Mouse (Mus musculus) skeletal muscle tissue, adult 2 months (tissue): Measurements from ENCODE around the gene Cfap45.

ENCODE experiments used
- DNase-seq: peaks from one replicate; pipeline ENCODE4 v3.0.0-alpha.2; 2012; ENCODE audit warnings: low read depth, low spot score

Cfap45 gene

GRCm38 (mm10) chr1:172515396-172515795 lies 5.2 kb upstream of the Cfap45 start:
- DNase-seq, result no peak

DNA sequence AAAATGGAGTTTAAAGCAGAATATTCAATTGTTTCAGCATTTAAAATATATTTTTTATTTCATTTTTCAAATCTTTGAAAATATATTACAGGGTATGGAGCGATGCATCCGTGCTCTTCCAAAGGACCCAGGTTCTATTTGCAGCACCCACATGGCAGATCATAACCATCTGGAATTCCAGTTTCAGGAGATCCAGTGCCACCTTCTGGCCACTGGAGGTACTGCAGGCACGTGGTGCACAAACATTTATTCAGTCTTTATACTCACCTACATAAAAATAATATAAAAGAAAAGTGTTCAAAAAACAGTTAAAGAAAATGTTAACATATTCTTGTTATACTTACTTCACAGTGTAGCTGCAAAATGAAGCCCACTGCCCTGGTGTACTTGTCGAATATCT lies 2.6 kb upstream of the Cfap45 start:
- DNase-seq, result no peak

DNA sequence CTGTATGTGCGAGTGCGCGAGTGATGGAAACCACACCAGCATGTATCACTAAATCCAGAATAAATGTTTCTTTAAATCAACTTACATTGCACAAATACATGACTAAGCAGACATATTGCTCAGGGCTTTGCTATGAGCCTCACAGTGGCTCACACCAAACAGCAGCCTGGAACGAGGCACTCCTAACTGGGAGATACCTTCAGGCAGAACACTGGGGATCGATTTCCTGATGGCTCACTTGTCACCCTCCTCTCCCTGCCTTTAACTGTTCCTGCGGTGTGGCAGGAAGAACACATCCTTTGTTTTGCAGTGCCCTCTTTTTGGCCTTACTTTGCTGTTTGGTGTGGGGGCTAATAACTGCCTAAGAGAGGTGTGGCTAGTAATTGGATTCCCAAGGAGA lies 957 bp upstream of the Cfap45 start:
- no peak for DNase-seq

DNA sequence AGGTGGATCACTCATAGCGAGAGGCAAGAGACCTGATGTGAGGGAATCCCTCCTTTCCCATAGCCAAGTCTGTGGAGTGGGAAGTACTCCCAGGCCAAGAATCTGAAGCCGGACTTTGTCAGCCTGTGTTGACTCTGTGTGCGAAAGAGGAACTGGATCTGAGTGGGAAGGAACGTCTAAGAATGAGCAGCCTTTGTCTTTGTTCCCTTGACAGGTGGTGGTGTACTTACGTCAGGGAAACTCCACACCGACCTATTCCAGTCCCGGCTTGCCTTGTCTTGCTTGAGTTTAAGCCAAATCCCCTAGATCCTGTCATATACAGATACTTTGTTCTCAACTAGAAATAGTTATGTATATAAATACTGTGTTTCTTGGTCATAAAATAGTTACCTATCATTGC lies 1.9 kb downstream of the Cfap45 start:
- DNase-seq, result no peak

GRCm38 (mm10) chr1:172523699-172524101 lies 3.1 kb downstream of the Cfap45 start:
- no peak for DNase-seq

DNA sequence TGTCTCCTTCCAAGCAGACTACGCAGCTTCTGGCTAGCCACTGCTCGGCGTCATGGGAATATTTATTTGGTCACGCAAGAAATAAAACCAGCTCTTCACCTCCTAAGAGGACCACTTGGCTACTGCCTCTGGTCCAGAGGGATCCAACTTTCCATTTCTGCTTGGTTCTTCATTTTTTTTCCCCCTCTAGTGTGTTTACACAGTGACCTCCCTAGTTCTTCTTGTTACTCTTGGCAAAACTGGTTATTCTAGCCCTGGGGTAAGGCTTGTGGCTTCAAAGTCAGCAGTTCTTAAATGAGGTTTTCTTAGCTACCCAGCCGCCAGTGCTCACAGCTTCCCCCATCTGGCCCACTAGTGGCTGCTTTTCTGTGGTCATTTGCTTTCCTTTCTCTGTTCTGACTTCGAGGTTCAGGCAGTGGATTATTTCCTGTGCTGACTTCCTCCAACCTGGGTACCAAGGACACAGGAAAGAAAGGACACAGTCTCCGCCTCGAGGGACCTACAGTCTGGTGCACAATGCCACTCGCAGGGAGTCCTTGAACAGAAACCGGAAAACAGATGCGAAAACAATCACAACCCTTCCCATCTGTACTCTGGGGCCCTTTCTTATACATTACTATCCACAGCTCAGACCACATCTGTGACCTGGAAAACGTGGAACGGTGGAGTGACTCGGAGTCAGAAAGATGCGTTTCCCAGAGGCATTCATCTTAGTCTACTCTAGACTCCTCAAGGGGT lies 4.6 kb downstream of the Cfap45 start:
- peak; percentile 64 for DNase-seq

DNA sequence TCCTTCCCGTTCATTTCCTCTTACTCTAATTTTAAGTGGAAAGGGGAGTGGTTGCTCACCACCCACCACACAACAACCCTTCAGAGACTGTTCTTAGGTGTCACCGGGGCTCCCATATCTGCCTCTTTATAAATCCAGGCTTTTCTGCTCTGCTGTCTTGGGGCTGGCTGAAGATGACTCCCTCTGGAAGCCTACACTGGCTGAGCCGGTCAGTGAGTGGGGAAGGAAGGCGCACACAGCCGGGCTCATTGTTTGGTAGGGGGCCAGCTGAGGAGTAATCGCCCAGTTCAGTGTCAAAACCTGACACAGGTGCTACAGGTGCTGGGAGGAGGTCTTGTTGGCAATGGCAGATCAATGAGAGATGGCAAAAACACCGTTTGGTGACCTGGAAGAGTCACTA lies 5.4 kb downstream of the Cfap45 start:
- no peak for DNase-seq

DNA sequence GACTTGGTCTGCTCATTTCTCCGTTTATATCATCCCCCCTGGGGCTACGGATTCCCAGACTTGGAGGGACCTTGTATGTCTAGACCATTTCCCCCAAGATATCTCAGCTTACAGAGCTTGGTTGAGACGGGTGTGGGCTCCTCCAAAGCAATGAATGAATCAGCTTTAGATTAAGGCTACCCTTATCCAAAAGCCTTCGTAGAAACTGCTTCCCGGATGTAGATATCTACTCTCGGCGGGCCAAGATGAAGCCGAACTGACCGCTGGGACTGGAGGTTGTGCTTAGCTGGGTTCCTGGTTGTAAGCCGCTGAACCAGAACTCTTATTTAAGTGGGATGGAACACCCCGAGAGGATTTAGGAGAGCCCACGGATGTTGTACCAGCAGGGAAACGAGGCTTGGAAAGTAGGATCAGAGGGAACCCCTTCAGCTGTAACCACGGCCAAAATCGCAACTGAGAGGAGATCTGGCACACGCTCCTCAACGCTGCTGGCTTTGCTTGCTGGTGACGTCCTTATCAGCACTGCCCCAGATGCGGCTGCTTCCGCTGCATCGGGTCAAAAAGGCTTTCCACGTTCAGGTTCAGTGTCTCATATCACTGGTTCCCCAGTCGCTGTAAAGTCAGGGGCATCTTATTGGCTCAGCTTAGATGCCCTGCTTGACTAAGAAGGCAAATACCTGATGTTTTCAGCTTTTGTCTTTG lies 5.9 kb downstream of the Cfap45 start:
- DNase-seq, result no peak

DNA sequence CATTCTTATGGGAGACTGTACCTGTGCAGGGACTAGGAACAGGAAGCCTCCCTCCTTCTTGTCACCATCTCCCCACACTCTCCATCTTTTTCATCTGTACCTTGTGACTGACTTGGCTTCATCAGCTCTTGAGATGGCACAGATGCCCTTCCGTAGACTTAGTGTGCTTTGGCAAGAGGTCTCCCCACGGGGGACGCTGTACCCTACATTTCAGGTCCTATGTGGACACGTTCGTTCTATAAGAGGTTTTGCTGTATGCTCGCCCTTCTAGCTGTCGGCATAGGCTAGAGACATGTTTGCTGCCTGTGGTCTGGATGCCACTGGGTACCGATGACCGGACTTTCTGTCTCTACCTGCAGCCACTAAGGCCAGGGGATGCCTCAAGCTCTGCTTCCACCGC lies 6.8 kb downstream of the Cfap45 start:
- no peak for DNase-seq

DNA sequence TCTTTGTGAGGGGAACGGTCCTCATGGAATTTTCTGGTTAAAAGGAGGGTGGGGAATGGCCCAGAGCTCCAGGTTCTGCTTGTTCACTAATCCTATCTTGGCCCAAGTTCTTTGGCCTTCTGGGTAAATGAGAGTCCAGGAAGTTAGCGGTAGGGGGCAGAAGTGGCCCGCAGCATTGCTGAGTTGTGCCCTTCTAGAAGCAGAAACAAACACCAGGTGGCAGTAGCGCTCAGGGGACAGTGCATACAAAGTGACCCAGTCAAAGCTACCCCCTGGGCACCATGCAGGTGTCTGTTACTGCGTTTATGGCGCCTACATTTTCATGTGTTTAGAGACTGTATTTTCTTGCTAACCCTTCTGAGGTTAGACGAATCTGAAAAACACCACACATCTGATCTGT lies 8.1 kb downstream of the Cfap45 start:
- peak; percentile 67 for DNase-seq

- DNase-seq, result no peak
Measured at GRCm38 (mm10) chr1:172530544-172531220, 10.1 kb downstream of the Cfap45 start.

- DNase-seq, result no peak
Measured at GRCm38 (mm10) chr1:172532551-172532950, 11.9 kb downstream of the Cfap45 start.

DNA sequence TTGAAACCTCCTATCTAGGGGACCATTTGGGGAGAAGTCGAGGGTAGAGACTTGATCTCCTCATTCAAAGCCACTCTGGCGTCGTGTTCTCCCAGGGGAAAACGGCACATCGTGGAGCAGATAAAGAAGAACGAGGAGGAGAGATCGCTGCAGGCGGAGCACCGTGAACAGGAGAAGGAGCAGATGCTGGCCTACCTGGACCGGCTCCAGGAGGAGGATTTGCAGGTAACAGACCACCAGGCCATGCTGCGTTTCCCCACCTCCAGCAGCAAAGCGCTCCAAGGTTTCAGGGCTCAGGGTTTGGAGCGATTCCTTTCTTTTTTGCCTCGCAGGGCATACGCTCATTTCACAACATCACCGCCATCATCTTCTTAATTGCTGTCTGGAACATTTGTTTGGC lies 14.5 kb downstream of the Cfap45 start:
- DNase-seq, result no peak

DNA sequence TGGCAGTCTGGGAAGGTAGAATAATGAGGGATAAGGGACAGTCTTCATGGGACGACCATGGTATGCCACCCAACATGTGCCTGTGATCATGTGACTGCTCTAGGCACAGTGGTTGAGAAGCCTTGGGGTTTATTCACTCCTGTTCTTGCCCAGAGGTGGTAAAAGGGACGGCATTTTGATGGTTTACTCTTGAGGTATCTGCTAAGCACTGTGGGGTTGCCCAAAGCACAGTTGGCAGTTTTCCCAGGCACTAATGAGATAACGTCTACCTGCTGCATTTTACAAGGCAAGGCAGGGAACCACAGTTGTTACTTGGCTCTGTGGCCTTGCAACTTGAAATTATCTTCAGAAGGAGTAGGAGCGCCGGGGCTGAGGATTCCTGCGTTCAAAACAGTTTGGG lies 19.2 kb downstream of the Cfap45 start:
- no peak for DNase-seq

DNA sequence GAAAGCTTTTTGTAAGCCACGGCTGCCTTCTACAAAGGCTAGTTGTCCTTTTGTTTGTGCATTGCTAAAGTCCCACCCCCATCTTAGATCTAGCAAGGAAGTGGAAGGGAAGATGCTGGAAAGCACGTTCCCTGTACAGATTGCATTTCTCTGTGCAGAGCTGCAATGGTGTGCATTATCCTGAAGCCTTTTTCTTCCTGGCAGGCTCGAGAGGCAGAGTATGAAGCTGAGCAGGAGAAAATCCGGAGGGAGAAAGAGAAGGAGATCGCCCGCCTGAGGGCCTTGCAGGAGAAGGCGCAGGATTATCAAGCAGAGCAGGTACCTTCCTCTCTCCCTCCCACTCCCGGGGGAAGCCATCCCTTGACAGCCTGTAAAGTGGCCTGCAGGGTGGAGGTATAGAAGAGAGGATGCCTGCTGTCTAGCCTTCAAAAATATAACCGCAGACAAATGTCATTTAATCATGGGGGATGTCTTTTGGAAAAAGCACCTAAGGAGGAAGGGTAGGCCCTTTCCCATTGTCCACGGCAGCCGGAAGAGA lies 19.8 kb downstream of the Cfap45 start:
- DNase-seq, result no peak

DNA sequence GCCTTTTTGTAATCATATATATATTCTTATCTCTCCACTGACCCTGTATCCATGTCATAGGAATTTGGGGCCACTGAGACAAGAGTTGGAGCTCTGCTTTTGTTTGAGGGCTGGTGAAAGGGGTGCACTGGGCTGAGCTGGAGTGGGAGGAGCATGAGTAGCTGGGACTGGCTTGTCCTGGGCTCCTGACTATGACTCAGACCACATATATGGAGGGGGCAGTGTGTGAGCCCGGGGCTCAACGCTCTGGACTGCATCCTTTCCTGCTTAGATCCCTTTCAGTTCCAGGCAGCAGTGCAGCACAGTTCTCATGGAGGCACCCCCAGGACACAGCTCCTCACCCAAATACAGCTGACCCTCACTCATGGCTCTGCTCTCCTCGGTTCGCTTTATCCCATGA lies 25.5 kb downstream of the Cfap45 start:
- DNase-seq, result no peak

DNA sequence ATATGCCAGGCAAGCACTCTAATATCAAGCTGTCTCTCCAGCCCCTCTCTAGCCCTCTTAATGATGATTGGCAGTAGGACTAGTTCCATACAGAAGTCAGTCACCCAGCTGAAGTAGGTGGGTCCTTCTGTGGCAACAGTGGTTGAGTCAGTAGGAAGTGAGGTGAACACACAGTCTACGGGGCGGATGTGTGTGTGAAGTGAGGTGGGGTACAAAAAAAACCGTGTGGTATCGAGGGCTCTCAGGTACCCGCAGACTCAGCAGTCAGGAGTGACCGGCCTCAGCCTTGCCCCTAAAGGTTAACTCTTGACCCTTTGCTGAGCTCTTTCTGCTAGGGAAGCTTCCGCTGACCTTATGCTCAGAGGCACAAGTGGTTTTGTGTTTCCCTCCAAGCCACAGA lies 27.9 kb downstream of the Cfap45 start:
- DNase-seq, result no peak

GRCm38 (mm10) chr1:172549314-172549713 lies 28.7 kb downstream of the Cfap45 start:
- no peak for DNase-seq

GRCm38 (mm10) chr1:172549717-172550116 lies 29.1 kb downstream of the Cfap45 start:
- DNase-seq, result no peak

GRCm38 (mm10) chr1:172550551-172550951 lies 29.9 kb downstream of the Cfap45 start:
- DNase-seq, result peak; percentile 42

DNA sequence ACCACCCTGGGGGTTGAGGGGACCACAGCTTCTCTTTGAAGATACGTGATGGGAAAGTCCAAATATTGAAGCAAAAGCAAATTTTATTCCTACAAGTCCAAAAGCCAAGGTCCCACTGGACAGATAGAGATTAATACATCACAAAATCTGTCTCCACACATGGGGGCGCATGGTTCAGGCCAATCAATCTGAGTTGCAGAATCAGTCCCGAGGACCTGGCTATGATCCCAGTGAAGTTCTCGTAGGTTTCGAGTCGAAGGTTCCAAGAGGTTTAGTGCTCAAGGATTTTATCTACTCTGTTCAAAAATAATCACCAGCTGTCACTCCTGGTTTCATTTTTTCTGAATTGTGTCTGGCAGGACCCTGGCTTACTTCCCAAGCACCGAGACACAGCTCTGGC lies 30.4 kb downstream of the Cfap45 start:
- no peak for DNase-seq

DNA sequence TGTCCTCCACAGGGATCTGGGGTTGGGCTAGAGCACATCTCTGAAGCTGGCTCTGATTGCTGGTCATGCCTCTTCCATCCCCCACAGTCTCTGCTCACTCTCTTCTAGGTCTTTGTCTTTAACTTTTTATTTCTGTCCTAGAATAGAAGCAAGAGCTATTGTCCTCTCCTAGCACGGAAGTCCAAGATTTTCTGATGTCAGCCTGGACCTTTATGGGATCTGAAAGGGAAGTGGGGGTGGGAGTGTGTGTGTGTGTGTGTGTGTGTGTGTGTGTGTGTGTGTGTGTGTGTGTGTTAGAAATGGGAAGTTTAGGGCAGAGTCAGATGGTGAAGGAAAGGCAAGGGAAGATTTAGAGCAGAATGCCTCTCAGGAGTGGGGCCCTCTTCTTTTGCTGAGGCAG lies 32.0 kb downstream of the Cfap45 start:
- no peak for DNase-seq

GRCm38 (mm10) chr1:172555638-172556037 lies 35.0 kb downstream of the Cfap45 start, which contains the start of gene Vsig8:
Vsig8 (plus strand) TSS chr1:172555938.
- no peak for DNase-seq
